Mouse (Mus musculus) forelimb bud, embryonic 11.5 days (tissue): Measurements from ENCODE around the gene Elf1.

Experiments
- DNase-seq: peaks from one replicate; pipeline ENCODE4 v3.0.0-alpha.2; 2012; ENCODE audit warnings: low read depth, low spot score

Gene Elf1

DNA sequence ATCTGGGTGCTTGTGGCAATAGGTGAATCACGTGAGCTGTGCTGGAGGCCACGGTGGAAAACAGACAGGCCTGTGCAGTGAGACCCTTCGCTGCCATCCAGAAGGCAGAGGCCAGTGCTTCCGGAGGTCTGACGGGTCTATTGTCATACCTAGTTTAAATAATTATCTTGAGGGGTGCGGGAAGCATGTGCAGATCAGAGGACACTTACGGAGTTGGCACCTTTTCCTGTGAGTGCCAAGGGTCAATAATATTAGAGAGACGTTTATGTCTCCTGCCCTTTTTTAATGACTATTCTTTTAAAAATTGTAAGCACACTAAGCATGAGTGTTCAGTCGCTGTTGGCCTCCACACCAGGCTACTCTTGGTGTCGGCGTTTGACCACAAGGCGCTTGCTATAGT lies 8.2 kb downstream of the Elf1 start:
- no peak for DNase-seq

DNA sequence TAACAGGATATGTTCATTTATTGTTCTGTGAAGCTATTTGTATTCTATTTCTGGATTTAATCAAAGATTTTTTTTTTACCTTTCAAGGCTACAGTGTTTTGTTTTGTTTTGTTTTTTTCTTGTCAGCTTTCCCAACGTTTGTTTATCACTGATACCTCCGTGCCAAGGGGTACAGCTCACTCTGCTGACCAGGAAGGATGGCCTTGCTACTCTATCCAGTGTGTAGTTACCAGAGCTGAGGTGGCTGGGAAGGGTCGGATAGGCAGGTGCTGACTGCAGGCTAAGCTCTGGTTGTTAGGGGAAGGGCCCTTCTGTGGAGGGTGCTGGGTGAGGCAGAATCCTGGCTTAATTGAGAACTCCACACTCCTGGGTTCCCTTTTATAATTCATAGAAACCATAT lies 9.3 kb downstream of the Elf1 start:
- no peak for DNase-seq

DNA sequence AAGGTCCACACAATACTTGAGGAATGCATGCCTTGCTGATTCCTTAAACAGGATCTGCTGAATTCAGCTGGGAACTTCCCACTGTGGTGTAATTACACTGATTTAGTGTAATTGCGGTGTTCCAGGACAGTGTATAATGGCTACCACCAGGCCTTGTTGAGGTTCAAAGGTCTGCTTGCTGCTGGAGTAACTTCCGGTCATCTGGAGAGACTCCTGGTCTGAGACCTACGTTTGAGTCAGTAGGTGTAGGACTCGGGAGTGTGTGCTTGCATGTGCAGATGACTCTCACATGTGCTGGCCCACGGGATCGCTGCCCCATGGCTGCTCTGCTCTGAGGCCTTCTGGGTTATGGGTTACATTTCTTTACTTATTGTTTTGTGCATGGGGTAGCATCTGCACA lies 13.4 kb downstream of the Elf1 start:
- no peak for DNase-seq

DNA sequence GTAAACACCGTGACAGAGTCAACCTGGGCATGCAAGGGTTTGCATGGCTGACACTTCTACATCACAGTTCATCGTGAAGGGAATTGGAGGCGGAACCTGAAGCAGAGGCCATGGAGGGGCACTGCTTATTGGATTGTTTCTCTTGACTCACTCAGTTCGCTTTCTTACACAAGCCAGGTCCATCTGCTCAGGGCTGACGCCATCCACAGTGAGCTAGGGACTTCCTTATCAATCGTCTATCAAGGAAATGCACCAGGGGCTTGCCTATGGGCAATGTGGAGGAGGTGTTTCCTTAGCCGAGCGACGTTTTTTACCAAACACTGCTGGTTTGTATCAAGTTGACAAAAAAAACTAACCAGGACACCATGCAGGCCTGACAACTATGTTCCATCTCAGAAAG lies 18.3 kb downstream of the Elf1 start:
- DNase-seq: no peak

DNA sequence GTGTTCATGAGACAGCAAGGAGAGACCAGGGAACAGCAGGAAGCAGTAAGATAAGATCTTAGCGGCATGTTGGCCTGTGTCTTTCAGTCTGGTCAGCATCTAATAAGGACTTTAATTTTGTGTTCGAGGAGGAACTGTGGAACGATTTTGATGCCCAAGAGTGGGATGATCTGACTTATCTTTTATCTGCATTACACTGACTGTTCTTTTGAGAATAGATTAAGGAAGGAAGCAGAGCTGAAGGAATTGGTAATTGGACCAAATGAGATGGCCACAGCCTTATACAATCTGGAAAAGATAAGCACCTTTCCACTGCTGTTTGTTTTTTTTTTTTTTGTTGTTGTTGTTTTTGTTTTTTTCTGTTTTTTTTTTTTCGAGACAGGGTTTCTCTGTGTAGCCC lies 19.8 kb downstream of the Elf1 start:
- no peak for DNase-seq

DNA sequence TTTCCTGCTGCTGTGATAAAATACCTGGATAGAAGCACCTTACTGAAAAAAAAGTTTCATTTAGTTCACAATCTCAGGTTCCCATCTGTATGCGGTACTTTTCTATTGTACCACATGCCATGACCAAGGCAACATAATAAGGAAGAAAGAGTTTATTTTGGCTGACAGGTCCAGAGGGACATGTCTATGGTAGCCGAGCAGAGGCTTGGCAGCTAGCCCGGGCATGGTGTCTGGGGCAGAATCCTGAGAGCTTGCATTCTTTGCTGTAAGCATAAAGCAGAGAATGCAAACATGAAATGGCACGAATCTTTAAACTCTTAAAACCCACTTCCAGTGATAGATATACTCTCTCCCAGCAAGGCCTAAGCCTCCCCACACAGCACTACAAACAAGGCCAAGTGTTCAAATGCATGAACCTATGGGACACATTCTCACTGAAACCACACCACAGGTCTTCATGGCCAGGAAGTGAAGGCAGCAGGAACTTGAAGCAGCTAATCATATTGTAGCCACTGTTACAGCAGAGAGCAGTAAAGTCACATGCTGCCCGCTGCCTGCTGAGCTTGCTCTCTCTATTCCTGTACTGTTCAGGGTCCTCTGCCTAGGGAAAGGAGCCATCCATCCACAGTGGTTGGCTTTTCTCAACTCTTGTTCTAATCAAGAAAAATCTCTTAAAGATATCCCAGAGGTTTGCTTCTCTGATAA lies 22.5 kb downstream of the Elf1 start:
- no peak for DNase-seq

DNA sequence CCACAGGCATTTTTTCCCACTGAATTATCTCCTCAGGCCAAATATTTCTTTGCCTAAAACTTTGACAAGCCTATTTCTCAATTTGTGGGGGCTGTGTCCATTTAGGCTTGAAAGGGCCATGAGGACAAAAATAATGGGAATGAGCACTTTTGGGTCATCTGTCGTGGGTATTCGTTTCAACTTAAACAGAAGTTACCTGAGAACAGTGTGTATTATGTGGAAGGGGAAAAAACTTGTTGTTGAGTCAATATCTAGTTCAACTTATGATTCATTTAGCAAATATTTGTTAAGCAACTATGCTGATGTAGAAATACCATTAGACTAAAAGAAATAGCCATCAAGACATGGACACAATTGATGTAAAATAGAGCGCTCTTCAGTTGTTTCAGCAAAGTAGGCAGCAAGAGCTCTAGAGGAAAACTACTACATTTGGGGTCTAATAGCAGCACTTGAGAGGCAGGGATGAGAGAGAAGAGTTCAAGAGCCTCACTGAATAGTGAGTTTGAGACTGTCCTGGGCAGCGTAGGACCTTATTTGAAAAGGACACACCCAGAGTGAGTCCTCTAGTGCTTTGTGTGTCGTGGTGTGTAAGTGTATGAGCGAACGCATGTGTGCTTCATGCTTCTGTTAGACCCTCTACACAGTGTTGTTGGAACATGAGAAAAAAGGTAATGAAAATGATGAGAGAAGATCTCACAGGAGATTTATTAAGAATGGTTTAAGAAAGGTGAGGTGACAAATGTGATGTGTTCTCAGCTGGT lies 23.4 kb downstream of the Elf1 start:
- DNase-seq: no peak

DNA sequence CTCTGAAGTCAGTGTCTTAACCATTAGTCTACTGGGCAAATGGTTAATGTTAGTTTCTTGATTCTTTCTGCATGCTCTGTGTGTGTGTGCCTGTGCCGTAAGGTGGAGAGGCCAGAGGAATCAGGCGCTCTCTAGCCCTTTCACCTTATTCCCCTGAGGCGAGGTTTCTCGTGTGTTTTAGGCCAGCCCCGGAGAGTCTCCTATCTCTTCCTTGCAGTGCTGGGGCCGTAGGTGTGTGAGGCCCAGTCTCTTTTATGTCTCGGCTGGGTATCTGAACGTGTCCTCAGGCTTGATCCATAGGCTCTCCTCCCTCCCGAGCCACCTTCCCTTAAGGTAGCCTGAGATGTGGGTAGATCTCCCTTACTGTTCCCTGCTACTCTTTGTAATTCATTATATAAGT lies 25.2 kb downstream of the Elf1 start:
- DNase-seq: no peak

DNA sequence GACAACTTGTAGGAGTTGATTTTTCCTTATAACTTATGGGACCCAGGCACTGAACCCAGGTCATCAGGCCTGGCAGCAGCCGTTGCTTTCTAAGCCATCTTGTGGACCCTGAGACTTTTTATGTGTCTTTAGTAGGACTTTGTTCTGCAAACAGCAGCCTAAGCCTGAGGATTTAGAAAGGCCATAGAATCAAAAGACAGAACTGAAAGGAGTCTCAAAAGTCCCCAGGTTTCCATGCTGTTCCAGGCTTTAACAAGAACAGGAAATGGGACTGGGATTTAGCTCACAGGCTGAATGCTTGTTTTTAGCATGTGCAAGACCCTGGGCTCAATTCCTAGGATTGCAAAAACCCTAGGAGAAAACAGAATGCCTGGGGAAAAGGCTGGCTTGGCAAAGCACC lies 26.9 kb downstream of the Elf1 start:
- no peak for DNase-seq

DNA sequence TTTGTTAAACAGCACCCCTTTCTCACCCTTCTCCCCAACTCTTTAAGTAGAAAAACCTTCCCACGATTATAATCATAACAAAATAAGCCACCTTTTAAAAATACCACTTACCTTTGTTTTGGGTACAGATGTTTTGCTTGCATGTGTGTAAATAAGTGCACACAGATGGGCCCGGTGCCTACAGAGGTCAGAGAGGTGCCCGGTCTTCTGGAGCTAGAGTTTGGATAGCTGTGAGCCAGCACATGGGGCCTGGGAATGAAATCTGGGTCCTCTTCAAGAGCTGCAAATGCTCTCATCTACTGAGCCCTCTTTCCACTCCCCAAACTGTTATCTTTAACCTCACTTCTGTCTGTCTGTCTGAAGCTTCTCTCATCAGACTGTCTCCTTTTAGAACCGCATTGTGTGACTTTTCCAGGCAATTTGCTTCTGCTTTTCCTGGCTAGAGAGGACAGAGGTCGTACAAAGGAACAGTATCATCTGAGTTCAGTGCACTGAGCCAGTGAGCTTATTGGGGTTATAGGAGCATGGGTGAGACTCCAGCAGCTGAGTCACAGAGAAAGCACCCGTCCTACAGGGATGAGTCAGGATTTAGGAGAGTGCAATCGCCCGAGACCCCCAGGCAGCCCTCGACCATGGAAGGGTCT lies 27.8 kb downstream of the Elf1 start:
- no peak for DNase-seq

DNA sequence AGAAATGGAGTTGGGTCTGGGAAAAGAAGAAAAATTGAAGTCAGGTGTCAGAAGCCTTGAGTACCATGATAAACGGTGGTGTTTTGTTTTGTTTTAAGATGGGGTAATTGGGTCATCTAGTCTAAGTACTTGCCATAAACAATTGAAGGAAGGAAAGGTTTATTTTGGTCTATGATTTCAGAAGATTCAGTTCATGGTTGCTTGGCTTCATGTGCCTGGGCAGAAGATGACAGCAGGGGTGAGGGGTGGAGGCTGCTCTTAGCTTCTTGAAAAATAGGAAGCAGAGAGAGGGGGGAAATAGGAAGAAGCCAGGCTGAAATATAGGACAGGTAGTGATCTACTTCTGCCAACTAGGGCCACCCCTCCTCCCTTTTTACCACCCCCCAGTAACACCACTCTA lies 30.5 kb downstream of the Elf1 start:
- DNase-seq: no peak

DNA sequence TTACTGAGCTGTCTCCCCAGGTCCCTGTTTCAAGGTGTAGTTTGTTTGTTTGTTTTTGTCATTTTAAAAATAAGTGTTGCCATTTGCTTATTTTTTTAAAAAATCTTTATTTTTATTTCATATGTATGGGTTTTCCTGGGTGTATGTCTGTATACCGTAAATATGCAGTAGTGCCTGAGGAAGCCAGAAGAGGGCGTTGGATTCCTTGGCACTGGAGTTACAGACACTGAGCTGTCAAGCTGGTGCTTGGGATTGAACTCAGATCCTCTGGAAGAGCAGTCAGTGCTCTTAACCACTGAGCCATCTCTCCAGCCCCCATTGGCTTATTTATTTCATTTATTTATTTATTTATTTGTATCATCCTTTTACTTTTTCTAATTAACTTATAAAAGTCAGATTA lies 33.0 kb downstream of the Elf1 start:
- DNase-seq: no peak

DNA sequence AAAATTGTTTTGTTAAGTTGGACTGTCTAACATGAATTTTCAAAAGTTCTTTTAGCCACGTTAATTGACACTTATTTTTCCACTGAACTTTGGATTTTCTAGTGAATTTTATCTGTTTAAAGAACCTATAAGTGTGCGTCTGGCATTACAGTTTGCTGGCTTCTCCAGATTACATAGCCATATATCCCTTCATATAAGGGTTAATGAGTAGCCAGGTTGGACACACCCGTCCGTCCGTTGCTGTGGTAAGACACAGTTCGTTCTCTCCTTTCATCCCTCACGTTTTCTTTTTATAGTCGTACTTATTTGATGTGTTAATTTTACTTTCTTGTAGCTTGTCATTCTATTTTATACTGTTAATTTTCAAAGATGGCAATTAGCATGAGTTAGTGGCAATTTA lies 34.1 kb downstream of the Elf1 start:
- DNase-seq: no peak

DNA sequence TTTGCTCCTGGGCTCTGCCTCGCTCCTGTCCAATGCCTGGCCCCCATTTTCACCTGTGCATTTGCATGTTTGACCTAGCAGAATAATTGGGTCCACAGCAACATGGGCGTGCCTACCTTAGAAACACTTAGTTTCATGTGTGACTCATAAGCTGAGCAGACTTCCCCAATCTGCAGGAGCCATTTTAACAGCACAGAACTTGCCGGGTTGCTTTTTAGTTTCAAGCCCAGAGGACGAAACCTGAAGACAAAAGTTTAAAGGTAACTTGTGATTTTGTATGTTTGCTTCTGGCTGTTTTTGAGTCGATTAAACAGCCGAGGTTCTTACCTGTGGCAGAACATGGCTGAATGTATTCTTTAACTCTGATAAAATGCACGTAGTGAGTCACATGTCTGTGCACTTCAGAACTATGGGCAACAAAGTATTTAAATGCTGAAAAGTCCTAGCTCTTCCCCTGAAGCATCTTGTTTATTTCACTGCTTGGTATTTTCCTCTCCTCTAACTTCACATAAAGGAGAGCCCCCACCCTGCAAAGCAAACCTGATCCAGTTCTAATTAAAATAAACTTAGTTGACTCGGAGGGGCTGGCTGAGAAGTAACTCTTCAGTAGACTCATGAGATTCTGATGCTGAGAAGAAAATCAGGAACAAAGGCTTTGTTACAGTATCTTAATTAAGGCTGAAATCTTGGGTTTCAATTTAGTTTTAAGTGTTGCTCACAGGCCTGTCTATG lies 34.7 kb downstream of the Elf1 start:
- no peak for DNase-seq

DNA sequence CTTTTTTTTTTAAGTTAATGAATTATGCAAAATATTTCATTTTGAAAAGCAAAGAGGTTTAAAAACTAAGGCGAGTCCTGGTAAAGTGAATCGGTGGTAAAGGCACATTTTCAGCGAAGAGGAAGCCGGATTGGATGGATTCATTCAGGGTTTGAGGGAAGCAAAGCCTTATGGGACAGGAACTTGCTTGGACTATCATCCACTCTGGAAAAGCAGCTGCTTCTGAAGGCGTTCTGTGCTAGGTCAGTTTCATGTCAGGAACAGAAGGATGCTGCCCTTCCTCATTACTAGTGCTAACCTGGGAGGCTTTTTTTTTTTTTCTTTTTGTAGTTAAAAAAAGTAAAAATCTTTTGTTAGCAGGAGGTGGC lies 35.2 kb downstream of the Elf1 start:
- no peak for DNase-seq

DNA sequence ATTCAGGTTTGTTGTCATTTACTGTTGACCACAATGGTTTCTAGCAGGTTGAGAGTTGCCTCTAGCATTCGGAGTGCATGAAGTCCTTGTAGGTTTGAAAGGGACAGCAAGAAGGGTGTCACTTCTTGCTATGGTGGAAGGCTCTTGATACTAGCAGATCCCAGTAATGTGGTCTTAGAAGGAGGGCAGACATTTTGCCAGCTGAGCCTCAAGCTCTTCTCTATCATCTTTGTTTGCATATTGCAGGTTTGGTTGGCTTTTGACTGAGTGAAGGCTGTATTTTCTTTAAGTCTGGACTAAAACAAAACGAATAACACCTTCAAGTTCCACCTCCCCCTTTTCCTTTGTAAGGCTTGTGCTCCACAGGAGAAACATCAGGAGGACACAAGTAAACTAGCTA lies 35.8 kb downstream of the Elf1 start:
- DNase-seq: no peak

DNA sequence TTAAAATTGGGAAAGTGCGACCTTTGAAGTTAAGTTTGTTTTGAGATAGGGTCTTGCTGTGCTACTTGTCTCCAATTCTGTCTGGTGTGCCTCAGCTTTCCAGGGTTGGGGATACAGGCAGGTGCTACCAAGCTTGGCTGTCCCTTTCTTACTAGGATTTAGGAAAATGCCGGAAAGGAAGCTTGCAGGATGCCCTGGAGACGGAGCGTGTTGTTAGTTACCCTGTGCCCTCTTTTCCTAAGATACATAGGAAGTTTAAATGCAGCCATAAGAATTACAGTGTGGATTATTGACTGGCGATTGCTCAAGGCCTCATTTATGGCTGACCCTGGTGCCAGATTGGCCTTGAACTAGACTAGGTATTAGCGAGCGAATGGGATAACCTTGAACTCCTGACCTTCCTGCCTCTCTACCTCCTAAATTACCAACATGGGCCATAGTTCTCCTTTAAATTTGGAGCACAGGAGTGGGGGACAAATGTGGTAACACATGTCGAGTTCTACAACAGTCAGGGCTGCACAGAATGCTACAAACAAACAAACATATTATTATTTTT lies 36.3 kb downstream of the Elf1 start:
- no peak for DNase-seq

DNA sequence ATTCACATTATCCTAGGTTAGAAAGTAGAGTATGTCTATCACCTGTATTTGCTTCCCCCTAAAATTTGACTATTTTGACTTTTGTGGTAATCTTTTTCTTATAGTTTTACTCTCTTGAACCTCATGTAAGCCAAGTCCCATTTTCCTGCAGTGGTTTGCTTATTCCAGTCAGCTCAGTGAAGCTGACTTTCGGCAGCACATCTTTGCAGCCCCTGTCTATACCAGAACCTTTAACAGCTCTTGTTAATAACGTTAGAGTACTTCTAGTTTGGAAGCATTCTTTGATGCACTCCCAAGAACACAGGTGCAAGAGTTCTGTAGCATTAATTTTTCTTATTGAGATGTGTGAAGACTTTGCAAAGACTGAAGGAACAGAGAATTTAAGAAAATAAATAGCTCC lies 37.1 kb downstream of the Elf1 start:
- no peak for DNase-seq

DNA sequence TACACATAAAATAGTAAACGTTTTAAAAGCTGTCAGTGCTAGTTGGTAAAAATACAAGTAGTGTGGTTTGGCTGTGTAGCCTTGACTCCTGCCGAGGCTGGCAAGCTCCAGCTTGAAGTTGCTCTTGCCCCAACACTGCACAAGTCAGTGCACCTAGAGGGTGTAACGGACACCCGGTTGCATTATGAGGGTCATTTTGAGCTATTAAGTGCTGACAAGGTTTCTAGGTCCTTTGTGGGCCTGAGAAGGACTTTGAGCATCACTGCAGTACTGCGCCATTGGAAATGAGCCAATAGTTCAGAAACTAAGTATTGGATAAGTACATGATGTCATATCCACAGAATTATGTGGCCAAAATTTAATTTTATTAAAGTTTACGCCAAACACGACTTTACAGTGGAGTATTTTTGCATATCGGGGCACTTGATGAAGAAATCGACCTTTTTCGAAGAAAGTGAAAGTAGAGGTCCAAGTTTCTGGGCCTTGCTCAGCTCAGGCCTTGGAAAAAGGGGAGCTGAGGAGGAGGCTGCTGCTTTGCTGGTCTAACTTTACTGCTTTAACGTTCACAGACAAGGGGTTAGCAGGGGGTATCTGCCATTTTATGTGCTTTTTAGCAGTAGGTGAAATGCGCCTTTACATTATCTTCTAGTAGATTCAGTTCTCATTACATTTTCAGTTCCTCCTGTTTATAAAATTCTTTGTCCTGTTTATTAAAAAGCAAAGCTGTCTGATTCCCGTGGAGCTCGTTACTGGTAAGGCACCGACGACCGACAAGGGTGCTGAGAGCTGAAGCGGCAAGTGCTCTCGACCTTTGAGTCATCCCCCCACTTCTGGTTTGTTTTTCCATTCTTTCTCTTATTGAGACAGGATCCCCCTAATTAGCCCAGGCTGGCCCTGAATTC lies 38.0 kb downstream of the Elf1 start:
- no peak for DNase-seq

DNA sequence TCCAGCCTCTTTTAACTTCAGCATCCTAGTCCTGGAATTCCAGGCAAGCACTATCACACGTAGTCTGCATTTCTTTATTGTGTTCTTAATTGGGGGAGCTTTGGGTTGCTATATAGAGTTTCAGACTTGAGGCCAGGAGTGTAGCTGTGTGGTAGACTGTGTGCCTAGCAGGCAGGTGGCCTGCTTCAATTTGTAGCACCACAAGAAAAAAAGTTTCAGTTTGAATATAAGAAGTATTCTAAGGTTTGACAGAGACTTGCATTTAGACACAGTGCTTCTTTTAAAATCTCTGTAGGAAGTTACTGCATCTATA lies 38.6 kb downstream of the Elf1 start:
- DNase-seq: no peak

DNA sequence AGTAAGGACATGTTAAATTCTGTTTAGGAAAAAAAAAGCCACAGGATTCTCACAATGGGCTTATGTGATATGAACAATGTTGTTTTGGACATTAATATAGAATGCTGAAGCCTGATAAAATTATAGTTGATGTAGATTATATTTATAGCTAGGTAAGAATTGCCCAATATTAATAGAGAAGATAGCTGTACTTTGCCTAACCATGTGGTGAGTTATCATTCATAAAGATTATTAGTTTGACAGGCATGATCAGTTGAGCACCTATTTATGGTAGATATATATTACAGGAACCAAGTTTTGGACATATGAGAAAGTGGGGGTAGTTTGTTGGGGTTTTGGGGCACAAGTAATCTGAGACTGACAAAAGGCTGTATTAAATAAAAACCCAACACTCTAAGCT lies 39.6 kb downstream of the Elf1 start:
- no peak for DNase-seq
